Mouse (Mus musculus): Measurements from ENCODE around the gene Gsap. TPM values are rescaled to one million over a fixed set of nuclear protein-coding genes. Genes with fewer than 3 reads are reported as not detected.
"Not testable (repeated sequence)": the region's sequence is repeated elsewhere in the genome, so short reads cannot be mapped to it uniquely, and the experiment has no call there.

Gene Gsap
- polyA plus RNA-seq, 1 experiment from 2014 or later: 44.6 TPM

GRCm38 (mm10) chr5:21269446-21269845, 83.4 kb downstream of the Gsap start:
- H3K27ac ChIP-seq (ENCODE audit: low read length): no peak overlapping the region
- no peak for TF ChIP-seq EP300 (IDR thresholded peaks at IDR 0.05)
- no peak for TF ChIP-seq CTCF (IDR thresholded peaks at IDR 0.05)
- DNase-seq (ENCODE audit: low spot score) (no peak), ATAC-seq (no peak)
- no peak overlapping the region for H3K4me2 ChIP-seq (replicated peaks; ENCODE audit: low read depth, low read length)
- H3K9ac ChIP-seq (replicated peaks; ENCODE audit: low read depth): no peak overlapping the region
- 71% methylated on average over 5 of the region's 5 CpGs for WGBS
- no peak overlapping the region for H3K4me3 ChIP-seq (ENCODE audit: low read depth, low read length)
- H3K27me3 ChIP-seq (replicated peaks; ENCODE audit: insufficient read depth, low read length): no peaks in the 10 kb centered on the region
- no peaks in the 10 kb centered on the region for H3K9me3 ChIP-seq (ENCODE audit: low read length)
- H3K36me3 ChIP-seq (ENCODE audit: insufficient read depth, low read length): no peaks in the 10 kb centered on the region
- H3K4me1 ChIP-seq (ENCODE audit: insufficient read depth, low read depth, low read length): no peaks in the 10 kb centered on the region

- no peak overlapping the region for H3K27ac ChIP-seq (ENCODE audit: low read length)
- H3K4me3 ChIP-seq (ENCODE audit: low read depth, low read length): no peak overlapping the region
- H3K9me3 ChIP-seq (ENCODE audit: low read length): no peaks in the 10 kb centered on the region
- TF ChIP-seq CTCF (IDR thresholded peaks at IDR 0.05): no peak
- TF ChIP-seq EP300 (IDR thresholded peaks at IDR 0.05): no peak
- no peaks in the 10 kb centered on the region for H3K27me3 ChIP-seq (replicated peaks; ENCODE audit: insufficient read depth, low read length)
- H3K9ac ChIP-seq (replicated peaks; ENCODE audit: low read depth): no peak overlapping the region
- no peak overlapping the region for H3K4me2 ChIP-seq (replicated peaks; ENCODE audit: low read depth, low read length)
- no peaks in the 10 kb centered on the region for H3K36me3 ChIP-seq (ENCODE audit: insufficient read depth, low read length)
- H3K4me1 ChIP-seq (ENCODE audit: insufficient read depth, low read depth, low read length): no peaks in the 10 kb centered on the region
- DNase-seq (ENCODE audit: low spot score) (peak; percentile 67), ATAC-seq (peak; percentile 39)
- WGBS: 60% methylated on average over 4 of the region's 4 CpGs
These were observed 84.7 kb downstream of the Gsap start for GRCm38 (mm10) chr5:21270756-21271155.

- H3K4me1 ChIP-seq (ENCODE audit: insufficient read depth, low read depth, low read length): no peaks in the 10 kb centered on the region
- no peak overlapping the region for H3K27ac ChIP-seq (ENCODE audit: low read length)
- DNase-seq (ENCODE audit: low spot score): no peak
- H3K36me3 ChIP-seq (ENCODE audit: insufficient read depth, low read length): no peaks in the 10 kb centered on the region
- H3K9me3 ChIP-seq (ENCODE audit: low read length): no peaks in the 10 kb centered on the region
- H3K9ac ChIP-seq (replicated peaks; ENCODE audit: low read depth): no peak overlapping the region
- TF ChIP-seq CTCF (IDR thresholded peaks at IDR 0.05): no peak
- TF ChIP-seq EP300 (IDR thresholded peaks at IDR 0.05): no peak
- no peaks in the 10 kb centered on the region for H3K27me3 ChIP-seq (replicated peaks; ENCODE audit: insufficient read depth, low read length)
- ATAC-seq: peak; percentile 57
- no peak overlapping the region for H3K4me3 ChIP-seq (ENCODE audit: low read depth, low read length)
- H3K4me2 ChIP-seq (replicated peaks; ENCODE audit: low read depth, low read length): no peak overlapping the region
- WGBS: 67% methylated on average over 9 of the region's 9 CpGs
These were observed 85.6 kb downstream of the Gsap start for GRCm38 (mm10) chr5:21271386-21272354.

GRCm38 (mm10) chr5:21277685-21278084, 91.6 kb downstream of the Gsap start:
- ATAC-seq: not testable (repeated sequence)

GRCm38 (mm10) chr5:21283356-21284062, 97.5 kb downstream of the Gsap start:
- Histone ChIP-seq H3K36me3 (ENCODE audit: insufficient read depth, low read length) (no peaks in the 10 kb centered on the region), H3K9me3 (ENCODE audit: low read length) (no peaks in the 10 kb centered on the region), H3K27ac (ENCODE audit: low read length) (no peak overlapping the region), H3K27me3 (replicated peaks; ENCODE audit: insufficient read depth, low read length) (no peaks in the 10 kb centered on the region), H3K9ac (replicated peaks; ENCODE audit: low read depth) (no peak overlapping the region), H3K4me3 (ENCODE audit: low read depth, low read length) (no peak overlapping the region), H3K4me1 (ENCODE audit: insufficient read depth, low read depth, low read length) (no peaks in the 10 kb centered on the region), H3K4me2 (replicated peaks; ENCODE audit: low read depth, low read length) (no peak overlapping the region)
- DNase-seq (ENCODE audit: low spot score) (peak; percentile 34), ATAC-seq (0 out of 2 replicates have a peak, but pooled peaks have one; percentile 11)
- 86% methylated on average over 12 of the region's 12 CpGs for WGBS
- TF ChIP-seq CTCF (IDR thresholded peaks at IDR 0.05): no peak
- TF ChIP-seq EP300 (IDR thresholded peaks at IDR 0.05): 0 out of 2 replicates have a peak, but pooled peaks have one; percentile 14

More at GRCm38 (mm10) chr5:21277685-21278084, 91.6 kb downstream of the Gsap start:
- H3K4me2 ChIP-seq (replicated peaks; ENCODE audit: low read depth, low read length); H3K4me3 ChIP-seq (ENCODE audit: low read depth, low read length); H3K36me3 ChIP-seq (ENCODE audit: insufficient read depth, low read length); H3K27me3 ChIP-seq (replicated peaks; ENCODE audit: insufficient read depth, low read length); DNase-seq (ENCODE audit: low spot score); H3K9ac ChIP-seq (replicated peaks; ENCODE audit: low read depth); H3K27ac ChIP-seq (ENCODE audit: low read length); H3K4me1 ChIP-seq (ENCODE audit: insufficient read depth, low read depth, low read length); H3K9me3 ChIP-seq (ENCODE audit: low read length): not testable (repeated sequence)
- 45% methylated on average over 2 of the region's 2 CpGs for WGBS
- TF ChIP-seq CTCF (IDR thresholded peaks at IDR 0.05): peak; percentile 42

Measured in lung, postnatal 0 days (tissue).